Mouse (Mus musculus) large intestine, adult 2 months (tissue): ENCODE results near the gene Ndufaf3. TPM values are rescaled to one million over a fixed set of nuclear protein-coding genes. Genes with fewer than 3 reads are reported as not detected.

Experiments
- DNase-seq: peaks from one replicate; pipeline ENCODE4 v3.0.0-alpha.2; 2012; ENCODE audit warnings: low read depth, low spot score
- WGBS: fragments of 180-500 bp; shearing (Covaris S2); methylation state at CpG from one replicate; pipeline ENCODE4 v1.1.7; 2018; 5-methylcytosine and 5-hydroxymethylcytosine counted together
- polyA plus RNA-seq: library from polyadenylated mRNA; depleted of rRNA; stranded (reverse); fragments of >200 nt; gene quantifications from 2 replicates; pipeline ENCODE4 v1.2.3, GENCODE M21; 2012

Gene Ndufaf3
- polyA plus RNA-seq, 1 experiment, result 51.6 TPM

DNA sequence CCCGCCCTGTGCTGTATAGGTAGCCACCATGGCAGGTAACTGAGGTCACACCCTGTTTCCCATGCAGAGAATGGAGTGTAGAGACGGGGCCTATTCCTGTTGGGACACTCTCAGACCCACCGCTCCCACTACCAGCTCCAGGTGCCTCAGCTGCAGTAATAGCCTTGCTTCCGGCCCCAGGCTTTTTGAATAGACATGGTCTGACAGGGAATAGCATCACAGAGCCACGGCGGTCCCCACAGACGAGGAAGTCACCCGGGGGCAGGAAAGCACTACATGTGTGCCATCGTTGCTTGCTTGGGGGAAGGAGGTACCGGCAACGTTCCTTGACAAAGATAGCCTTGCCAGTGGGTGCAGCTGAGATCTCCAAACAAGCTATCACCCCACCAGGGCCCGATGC, 7.7 kb upstream of the Ndufaf3 start:
- DNase-seq, result no peak
- WGBS, result 86% methylated on average over 12 of the region's 12 CpGs

DNA sequence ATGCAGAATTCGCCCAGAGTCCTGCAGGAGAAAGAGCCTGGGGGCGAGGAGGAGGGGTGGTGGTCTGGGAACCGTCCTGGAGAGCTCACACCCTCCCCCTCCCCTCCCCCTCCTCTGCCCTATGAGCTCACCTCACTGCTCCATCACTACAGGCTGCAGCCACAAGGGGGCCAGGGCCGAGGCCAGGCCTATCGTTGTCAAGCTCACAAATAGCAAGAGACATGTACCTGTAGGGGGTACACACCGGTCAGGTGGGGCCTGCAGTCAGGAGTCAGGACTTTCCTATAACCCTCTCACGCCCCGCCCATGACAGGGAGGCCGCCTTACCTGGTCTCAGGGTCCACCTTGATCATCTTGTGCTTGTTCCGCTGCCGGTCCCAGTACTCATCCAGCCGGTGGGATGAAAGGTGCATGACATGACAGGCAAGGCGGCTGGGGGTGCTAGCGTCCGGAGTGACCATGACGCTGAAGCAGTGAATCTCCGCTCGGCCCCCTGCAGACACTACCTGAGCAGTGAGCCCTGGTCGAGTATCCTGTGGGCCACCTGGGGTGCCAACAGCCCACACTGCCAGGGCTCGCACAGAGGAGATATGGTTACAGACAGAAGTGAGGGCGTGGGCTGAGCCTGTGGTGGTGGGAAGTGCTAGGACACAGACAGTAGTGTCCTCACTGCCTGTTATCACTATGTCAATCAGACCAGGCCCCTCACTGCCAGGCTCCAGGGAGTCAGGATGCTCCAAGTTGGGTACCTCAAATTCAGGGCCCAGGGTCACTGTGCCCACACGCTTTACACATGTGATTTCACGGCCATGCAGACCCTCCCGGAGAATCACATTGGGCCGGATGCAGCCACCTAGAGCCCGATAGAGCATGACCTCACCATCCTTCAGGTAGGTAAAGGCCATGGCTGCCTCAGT, 6.8 kb upstream of the Ndufaf3 start:
- WGBS, result 71% methylated on average over 26 of the region's 26 CpGs

DNA sequence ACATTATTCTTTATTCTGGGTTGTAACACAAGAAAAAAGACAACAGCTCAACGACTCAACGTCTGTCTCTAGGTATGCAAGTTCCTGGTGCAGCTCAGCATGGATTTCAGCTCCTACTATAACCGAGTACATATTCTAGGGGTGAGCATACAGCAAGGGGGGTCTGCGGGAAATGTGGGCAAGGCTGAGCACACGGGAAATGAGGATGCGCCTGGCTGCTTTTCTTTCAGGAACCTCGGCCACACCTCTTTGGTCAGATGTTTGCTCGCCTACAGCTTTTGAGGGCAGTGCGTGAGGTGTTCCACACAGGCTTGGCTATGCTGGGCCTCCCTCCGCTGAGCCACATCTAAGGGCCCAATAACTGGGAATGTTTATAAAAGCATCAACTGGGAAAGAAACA, 5.1 kb upstream of the Ndufaf3 start:
- 71% methylated on average over 10 of the region's 10 CpGs for WGBS
- DNase-seq, result no peak

More for the DNA sequence above, 6.8 kb upstream of the Ndufaf3 start:
- no peak for DNase-seq

DNA sequence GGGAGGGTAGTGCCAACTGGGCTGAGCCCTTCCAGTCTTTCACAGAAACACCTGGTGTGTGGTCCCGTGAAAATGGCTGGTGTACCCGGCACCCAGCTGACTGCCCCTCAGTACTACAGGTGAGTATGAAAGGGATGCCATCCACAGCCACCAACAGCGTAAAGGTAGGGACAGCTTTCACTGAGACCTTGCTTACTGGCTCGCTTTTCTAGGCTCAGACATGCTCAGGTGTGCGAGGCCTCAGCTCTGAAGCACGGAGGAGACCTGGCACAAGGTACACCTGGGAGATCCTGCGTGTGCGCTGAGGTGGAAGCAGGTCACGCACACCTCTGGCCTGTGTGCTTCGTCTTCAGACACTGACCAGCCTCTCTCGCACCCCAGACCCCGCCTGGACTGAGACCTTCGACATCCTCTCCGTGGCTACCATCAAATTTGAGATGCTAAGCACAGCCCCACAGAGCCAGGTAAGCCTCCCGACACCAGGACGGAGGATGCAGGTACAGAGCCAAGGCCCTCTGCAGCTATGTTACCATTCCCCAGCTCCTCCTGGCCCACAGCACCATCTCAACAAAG, 4.3 kb upstream of the Ndufaf3 start:
- WGBS, result 94% methylated on average over 16 of the region's 16 CpGs
- DNase-seq, result no peak

DNA sequence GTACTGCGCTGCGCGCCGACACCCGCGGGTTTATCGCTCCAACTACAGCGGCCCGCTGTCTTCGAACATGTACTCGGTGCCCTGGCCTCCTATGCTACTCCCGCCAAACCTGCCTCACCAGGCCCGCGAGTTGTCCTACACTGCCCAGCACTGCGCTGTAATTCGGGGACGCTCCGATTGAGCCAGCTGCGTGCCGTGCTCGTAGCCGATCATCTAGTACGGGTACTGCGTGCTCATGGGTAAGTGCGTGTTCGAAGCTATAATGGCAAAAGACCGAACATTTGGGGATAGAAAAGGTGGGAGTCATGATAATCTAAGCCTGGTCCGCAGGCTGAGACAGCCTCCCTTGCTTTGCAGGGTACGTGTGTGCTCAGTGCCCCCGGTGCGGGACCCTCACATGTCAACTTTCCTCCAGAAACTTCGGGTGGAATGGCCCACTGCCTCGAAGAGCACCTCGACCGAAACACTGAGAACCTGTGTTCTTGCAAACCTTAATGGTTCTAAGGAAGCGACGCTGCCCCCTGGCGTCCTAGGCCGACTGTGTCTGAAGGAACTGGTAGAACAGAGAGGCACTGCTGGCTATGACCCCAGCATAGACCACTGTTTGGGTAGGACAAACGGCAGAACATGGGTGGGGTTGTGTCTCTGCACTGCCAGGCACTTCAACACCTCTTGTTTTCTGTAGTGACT, 3.1 kb upstream of the Ndufaf3 start:
- WGBS, result 1% methylated on average over 40 of the region's 40 CpGs
- DNase-seq, result no peak

DNA sequence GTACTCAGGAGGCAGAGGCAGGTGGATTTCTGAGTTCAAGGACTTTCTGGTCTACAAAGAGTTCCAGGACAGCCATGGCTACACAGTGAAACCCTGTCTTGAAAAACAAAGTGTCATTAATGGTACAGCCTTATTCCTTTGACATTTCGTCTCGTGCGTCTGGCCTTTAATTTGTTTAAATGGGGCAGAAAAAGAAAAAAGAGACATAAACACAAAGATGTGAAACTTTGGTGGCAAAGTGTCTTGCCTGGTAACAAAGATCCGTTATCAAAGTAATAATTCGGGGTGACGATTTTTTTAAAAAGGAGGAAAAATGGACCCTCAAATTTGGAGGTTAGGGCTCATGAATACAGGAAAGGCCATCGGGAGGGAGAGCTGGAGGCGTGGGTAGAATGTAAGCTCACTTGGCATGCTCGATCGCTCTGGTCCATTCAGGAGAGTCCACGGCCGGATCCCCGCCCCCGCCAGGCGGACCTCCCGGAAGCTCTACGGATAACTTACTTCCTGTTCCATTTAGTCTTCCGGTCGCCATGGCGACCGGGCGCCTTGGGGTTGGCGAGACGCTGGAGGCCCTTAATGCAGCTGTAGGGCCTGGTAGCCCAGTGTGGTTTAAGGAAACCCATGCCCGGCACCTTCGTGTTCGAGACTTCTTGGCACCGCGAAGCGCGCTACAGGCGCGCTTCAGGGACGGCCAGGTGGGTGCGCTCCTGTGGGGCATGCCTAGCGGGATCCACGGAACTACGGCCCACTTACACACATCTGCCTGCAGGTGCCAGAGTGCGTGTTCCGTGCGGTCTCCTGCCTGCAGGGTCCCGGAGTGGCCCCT, 2.4 kb upstream of the Ndufaf3 start, which contains the start of gene Dalrd3:
Dalrd3 (plus strand) TSS at position 506 of the 826 bp plus-strand sequence.
- 3% methylated on average over 42 of the region's 42 CpGs for WGBS
- DNase-seq, result peak; percentile 90

DNA sequence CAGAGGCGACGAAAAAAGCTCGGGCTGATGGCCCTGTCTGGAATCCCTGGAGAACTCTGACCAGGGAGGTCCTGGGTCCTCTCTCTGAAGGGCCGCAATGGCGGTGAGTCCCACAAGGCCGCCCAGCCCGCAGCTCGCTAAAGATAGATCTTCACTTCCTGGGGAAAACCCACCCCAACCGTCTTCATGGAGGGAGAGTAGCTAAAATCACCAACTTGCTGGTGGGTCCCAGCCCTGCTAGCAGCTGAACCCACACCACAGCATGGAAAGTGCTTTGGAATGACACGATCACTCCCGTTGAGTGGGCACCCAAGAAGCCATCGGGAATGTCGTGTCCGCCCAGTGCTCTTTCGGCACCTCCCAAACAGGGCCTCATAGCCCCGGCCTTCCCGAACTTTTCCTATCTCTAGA, 1.3 kb upstream of the Ndufaf3 start:
- 36% methylated on average over 17 of the region's 17 CpGs for WGBS
- DNase-seq, result no peak

DNA sequence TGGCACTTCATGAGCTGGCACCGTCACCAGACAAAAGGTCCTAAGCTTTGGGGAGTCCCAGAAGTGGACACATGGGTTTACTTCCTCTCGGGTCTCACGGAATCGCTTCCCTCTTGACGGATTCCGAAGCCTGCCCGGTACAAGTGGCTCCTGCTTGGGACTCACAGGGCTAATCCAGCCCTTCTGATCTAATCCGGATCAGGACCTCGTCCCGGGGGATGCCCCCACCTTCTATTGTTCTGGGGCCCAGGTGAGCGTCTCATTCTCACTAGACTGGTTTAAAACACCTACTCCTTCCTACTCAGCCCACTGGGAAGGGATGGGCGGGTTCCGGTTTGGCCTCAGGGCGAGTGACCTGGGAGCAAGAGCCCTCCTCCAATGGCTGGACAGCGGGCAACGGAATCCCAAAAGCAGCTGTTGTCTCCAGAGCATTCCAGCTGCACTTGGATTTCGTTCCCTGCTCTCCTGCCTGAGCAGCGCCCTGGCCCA, 741 bp upstream of the Ndufaf3 start:
- 3% methylated on average over 18 of the region's 18 CpGs for WGBS
- DNase-seq, result no peak

DNA sequence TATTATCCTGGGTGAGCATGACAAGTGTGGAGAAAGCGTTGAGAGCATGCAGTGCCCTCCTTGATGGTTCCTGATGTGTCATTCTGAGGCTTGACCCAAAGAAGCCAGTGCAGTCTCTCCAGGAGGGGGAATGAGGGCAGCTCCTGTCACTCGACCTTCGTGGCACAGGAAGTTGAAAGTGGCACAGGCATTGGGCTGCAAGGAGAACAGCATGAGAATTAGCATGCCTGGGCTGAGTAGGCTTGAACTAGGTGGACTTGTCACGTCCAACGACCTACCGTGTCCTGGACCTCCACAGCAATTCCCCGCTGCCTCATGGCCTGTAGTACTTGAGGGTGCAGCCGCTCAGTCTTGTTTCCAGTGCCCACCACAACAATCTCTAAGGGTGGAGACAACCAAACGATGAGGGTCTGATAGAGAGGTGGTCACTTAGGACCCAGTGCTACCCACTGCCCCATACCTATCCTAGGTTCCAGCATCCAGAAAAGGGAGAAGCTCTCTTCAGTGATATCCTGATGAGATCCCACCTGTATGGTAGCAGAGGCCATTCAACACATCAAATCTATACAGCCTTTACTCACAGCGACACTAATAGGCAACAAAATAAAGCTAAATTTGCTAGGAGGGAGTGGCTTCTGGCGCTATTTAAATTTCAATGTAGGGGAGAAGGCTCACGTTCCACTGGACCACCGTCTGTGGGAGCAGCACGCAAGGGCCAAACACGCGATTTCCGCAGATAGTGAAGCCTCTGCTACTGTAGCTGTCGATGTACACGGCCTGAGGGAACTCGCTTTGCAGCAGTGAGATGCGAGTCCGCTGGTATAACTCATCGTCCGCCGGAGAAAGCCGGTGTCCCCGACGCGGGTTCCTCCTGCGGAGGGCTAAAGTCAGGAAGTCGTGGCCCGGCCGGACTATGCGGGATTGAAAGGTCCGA, 1.1 kb downstream of the Ndufaf3 start:
- DNase-seq, result no peak
- WGBS, result 10% methylated on average over 35 of the region's 35 CpGs

DNA sequence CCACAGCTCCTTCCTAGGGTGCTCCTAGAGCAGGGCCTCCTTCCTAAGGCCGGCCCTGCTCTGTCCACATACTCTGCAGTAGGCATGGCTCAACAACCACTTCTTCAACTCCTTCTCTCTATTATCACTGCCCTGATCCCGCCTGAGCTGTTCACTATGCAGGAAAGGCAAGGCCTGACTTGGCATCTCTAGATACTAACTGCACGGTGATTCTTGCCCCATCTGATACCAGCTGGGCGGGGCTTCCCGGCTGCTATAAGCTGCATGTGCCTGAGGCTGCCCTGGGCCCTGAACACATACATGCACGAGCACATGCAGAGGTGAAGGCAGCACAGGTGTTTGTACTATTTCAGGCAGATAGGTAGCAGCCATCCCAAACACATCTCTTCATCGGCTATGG, 3.1 kb downstream of the Ndufaf3 start:
- DNase-seq, result no peak
- 60% methylated on average over 7 of the region's 7 CpGs for whole genome bisulfite sequencing

DNA sequence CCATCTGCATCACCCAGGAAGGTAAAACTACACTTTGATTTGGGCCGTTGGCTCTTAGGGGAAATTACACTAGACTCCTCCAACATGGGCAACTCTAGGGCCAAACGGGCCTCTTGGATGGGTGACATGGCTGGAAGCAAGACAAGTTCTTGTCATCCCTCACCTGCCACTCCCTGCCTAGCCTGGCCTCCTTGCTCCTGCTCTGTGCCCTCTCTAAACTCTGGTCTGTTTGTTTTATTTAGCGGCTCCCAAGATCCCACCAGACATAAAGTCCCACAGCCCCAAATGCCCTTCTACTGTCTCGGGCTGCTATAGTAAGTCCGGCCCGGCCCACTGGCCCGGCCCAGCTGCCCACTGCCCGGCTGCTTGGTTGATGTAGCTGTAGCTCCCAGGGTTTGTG, 3.6 kb downstream of the Ndufaf3 start:
- WGBS, result 88% methylated on average over 8 of the region's 8 CpGs

DNA sequence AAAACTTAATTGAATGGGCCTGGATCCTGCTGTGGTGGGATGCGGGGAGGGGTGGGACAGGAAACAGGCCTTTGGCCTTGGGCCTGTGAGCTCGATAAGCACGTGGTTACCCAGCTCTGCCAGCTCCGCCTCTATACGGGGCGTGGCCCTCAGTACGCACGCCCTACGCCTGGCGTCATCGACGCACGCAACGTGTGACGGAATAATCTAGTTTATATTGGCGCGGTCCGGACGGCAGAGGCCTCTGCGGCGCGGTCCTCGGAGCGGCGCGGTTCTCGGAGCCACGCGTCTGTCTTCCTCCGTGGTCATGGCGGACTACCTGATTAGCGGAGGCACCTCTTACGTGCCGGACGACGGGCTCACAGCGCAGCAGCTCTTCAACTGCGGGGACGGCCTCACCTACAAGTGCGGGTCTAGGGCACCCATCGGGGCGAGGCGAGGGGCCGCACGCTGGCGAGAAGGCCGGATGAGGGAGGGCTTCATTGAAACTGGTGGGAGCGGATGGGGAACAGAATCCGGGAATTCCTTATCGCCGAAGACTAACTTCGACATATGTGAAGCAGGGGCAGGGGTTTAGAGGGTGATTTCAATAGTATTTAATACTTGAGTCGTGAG, 6.9 kb downstream of the Ndufaf3 start, which contains the start of gene Impdh2:
Impdh2 (plus strand) TSS at position 60 of the 615 bp plus-strand sequence.
- peak; percentile 80 for DNase-seq
- under 1% methylated on average over 53 of the region's 53 CpGs for WGBS

More for the DNA sequence above, 3.6 kb downstream of the Ndufaf3 start:
- DNase-seq, result no peak

DNA sequence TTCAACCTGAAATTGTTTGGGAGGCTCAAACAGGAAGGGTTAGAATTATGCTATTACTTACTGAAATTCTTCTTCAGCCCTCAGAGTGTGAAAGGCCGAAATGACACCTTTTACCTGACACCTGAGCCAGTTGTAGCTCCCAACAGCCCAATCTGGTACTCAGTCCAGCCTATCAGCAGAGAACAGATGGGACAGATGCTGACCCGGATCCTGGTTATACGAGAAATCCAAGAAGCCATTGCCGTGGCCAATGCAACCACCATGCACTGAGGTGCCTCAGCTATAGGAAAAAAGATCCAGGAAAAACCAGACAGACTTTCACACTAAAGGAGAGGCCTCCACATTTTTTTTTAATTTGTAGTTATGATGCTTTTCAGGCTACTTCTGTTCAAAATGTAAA, 8.1 kb downstream of the Ndufaf3 start:
- no peak for DNase-seq
- 89% methylated on average over 4 of the region's 4 CpGs for WGBS

DNA sequence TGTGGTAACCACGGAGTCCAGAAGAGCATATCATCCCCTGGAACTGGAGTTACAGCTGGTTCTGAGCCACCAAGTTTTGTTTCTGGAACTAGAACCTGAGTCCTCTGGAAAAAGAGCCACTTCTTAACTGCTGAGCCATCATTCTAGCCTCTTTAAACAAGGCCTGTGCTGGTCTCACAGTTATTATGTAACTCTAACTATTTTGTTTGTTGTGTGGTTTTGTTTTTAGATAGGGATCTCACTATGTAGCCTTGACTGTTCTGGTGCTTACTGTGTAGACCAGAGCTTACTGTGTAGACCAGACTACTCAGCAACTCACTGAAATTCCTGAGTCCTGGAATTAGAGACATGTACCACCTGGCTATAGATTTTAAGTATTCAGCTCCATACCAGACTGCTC, 20.4 kb downstream of the Ndufaf3 start:
- no peak for DNase-seq
- WGBS, result 65% methylated on average over 1 of the region's 1 CpGs

DNA sequence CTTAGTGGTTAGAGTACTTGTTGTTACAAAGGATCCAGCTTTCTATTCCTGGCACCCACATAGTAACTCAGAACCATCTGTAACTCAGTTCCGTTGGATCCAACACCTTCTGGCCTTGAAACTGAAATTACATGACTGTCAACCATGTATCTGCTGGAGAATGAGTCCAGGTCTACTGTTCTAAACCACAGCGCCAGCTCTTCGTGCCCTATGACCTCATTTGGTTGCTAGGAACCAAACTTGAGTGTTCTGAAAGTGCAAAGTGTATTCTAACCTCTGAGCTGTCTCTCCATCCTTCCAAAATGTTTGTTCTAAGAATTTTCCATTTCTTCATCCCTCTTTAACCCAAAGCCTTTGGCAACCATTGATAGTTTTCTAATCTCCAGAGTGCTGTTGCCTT, 21.2 kb downstream of the Ndufaf3 start:
- 89% methylated on average over 3 of the region's 3 CpGs for WGBS
- no peak for DNase-seq

DNA sequence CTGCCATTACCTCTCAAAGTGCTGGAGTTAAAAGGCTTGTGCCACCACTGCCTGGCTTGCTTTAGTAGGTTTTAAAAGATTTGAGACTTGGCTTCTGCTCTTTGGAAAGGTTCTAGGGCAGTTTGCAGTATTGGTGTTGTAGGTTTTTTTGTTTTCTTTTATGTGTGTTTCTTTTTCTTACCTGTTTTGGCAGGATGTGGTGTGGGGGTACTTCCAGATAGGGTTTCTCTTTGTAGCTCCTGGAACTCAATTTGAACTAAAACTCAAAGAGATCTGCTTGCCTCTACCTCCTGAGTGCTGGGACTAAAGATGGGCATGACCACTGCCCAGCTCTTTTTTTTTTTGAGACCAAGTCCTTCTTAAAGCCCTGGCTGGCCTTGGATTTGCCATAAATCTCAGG, 26.4 kb downstream of the Ndufaf3 start:
- no peak for DNase-seq

DNA sequence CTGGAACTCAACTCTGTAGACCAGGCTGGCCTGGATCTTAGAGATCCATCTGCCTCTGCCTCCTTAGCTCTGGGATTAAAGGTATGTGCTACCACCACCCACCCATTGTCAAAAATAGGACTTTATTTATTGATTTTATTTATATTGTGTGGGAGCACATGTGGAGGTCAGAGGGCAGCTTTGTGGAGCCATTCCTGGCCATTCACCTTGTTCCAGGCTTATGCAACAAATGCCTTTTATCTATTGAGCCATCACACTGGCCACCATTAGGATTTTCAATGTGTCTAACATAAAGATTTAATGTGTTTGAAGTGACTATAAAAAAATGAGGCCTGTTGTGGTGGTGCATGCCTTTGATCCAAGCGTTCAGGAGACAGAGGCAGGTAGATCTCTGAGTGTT, 35.7 kb downstream of the Ndufaf3 start:
- DNase-seq, result no peak
- 86% methylated on average over 1 of the region's 1 CpGs for WGBS

DNA sequence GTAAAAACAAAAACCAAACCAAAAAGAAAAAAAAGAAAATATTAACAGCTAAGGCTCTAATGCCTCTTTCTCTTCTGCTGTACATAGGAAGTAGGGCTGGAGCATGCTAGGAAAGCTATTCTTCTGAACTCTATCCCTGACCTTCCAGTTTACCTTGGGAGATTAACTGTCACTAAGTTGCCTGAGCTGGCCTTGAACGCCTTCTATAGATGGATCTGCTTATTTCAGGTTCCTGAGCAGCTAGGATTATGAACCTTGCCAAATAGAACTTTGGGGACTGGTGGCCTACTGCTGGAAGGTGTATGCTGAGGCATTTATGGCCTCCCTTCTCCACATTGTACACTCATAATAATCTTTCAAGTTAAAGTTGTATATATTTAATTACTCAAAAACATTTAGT, 36.3 kb downstream of the Ndufaf3 start:
- 78% methylated on average over 1 of the region's 1 CpGs for WGBS
- DNase-seq, result no peak
